Mouse (Mus musculus): ENCODE measurements at regions not wholly inside any gene's neighbourhood (a gene's known extent, or its start where the extent isn't known, plus 50 kb on each side); places are given as distances from the start of the nearest gene placed in this dataset.

DNA sequence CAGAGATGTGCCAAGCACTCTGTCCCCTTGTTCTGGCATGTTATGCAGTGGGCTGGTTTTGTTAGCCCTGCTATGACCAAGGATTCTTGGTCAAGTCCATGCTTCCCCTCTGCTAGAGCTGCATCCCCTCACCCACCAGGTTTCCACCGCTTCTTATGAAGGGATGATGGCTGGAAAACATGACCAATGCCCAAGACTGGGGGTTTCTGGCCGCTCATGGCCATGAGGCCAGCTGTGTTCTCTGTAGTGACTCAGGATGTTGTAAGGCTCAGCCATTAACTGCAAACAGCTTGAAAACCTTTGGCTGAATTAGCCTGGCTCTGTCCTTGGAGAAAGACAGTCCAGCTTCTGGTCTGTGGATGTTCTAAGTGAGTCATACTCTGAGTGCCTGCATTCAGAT, 236.5 kb downstream of the Gm7361 start:
- ATAC-seq (ENCODE audit: low FRiP score, low read depth) = no peak
- no peak overlapping the region for H3K4me3 ChIP-seq
- H3K36me3 ChIP-seq = no peaks in the 10 kb centered on the region
- H3K4me2 ChIP-seq (replicated peaks) = no peak overlapping the region
- WGBS = 90% methylated on average over 2 of the region's 2 CpGs
- H3K27me3 ChIP-seq (replicated peaks) = no peaks in the 10 kb centered on the region
- H3K27ac ChIP-seq = no peak overlapping the region
- H3K9ac ChIP-seq = no peak overlapping the region
- H3K4me1 ChIP-seq = no peaks in the 10 kb centered on the region
- H3K9me3 ChIP-seq = no peaks in the 10 kb centered on the region

DNA sequence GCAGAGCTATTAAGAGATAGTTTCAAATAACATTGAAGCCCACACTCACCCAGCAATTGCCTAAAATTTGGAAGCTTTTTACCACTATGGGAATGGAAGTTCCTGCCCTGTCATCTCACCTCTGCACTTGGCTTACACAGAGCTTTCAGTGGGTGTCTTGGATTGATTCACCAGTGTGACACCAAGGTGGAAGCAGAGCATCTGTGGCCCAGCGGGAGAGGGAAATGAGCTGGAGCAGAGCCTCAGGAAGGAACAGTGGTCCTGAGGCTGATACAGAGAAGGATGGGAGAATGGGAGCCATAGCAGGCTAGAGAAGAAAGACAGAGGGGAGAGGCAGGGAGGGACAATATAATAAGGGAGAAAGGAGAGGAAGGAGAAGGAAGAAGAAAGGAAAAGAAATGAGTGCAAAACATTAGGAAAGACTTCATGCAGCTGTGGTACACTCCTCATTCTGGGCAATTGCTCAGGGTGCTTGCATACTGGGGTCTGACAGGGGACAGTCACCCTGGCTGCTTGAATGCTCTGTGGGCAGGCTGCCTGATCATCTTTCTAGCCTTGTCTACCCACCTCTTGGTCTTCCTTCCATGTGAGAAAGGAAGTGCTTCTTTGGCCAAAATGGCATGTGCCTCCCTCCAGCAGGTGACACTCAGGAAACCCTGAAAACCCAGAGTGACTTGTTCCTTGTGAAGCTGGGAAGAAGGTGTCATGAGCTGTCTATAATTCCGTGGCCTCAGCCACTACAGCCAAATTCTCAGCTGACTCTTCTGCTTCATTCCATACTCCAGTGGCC, 240.3 kb downstream of the Gm7361 start:
- no peaks in the 10 kb centered on the region for H3K36me3 ChIP-seq
- no peak overlapping the region for H3K27ac ChIP-seq
- H3K4me3 ChIP-seq = no peak overlapping the region
- H3K4me2 ChIP-seq (replicated peaks) = no peak overlapping the region
- 78% methylated on average over 2 of the region's 2 CpGs for WGBS
- no peak overlapping the region for H3K9ac ChIP-seq
- ATAC-seq (ENCODE audit: low FRiP score, low read depth) = no peak
- H3K27me3 ChIP-seq (replicated peaks) = no peaks in the 10 kb centered on the region
- H3K9me3 ChIP-seq = no peaks in the 10 kb centered on the region
- no peaks in the 10 kb centered on the region for H3K4me1 ChIP-seq

DNA sequence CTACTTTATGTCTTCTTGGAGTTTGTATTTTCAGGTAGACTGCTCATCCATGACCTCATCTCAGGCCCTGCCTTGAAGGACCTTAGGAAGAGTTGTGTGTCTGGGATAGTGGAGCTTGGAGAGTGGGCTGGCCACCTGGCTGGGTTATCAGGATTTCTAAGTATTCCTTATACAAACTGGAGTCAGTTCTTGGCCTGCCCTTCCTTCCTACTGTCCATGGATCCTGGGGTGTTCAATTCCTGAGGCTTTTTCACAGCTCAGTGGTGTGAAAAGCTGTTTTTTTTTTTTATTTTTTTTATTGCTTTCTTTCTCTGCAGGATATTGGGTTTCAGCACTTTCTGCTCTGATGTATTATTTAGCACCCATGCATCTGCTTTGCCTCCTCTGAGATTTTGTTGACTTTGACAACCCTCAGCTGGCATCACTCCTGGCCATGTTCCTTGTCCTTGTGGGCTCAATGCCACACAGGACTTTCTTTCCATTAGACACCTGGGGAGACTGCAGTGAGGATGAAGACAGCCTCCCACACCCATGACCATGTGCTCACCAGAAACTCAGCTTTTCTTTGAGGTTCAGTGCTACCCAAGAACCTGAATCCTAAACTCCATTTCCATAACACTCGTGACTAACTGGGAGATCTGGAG, 252.2 kb downstream of the Gm7361 start:
- 75% methylated on average over 1 of the region's 1 CpGs for WGBS
- H3K36me3 ChIP-seq = no peaks in the 10 kb centered on the region
- H3K27me3 ChIP-seq (replicated peaks) = no peaks in the 10 kb centered on the region
- no peak overlapping the region for H3K9ac ChIP-seq
- H3K27ac ChIP-seq = no peak overlapping the region
- ATAC-seq (ENCODE audit: low FRiP score, low read depth) = no peak
- H3K4me3 ChIP-seq = no peak overlapping the region
- H3K4me2 ChIP-seq (replicated peaks) = no peak overlapping the region
- H3K9me3 ChIP-seq = no peaks in the 10 kb centered on the region
- H3K4me1 ChIP-seq = no peaks in the 10 kb centered on the region

DNA sequence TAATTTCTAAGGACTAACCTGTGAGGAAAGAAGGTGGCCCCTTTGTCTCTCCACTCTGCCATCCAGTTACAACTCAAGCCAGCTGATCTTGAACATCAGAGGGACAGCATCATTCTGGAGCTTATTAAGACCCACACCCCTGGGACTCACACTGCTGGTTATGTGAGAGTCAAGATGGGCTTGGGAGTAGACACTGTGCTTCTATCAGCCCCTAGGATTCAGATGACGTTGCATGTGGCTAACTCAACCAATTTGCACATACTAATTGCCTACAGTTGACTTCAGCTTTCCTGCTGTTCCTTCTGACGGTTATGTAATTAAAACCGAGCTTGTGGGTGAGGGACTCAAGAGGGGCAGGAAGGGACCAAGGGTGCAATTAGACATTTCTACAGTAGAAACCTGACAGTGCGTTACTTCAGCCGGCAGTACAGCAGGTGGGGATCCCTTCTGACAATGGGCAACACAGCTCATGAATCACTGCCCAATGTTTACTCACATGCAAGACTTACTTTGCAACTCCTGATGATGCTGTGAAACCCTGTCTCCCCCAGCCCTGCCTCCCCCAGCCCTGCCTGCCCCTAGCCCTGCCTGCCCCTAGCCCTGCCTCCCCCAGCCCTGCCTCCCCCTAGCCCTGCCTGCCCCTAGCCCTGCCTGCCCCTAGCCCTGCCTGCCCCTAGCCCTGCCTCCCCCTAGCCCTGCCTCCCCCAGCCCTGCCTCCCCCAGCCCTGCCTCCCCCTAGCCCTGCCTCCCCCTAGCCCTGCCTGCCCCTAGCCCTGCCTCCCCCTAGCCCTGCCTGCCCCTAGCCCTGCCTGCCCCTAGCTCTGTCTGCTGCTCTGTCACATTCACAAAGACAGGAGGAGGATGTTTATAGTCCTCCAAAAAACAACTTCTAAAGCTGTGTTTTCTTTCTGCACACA, 255.8 kb downstream of the Gm7361 start:
- Histone ChIP-seq H3K4me1 (no peaks in the 10 kb centered on the region), H3K4me3 (no peak overlapping the region), H3K4me2 (replicated peaks) (no peak overlapping the region), H3K9me3 (no peaks in the 10 kb centered on the region), H3K27me3 (replicated peaks) (no peaks in the 10 kb centered on the region), H3K27ac (no peak overlapping the region), H3K9ac (no peak overlapping the region), H3K36me3 (no peaks in the 10 kb centered on the region)
- 43% methylated on average over 5 of the region's 5 CpGs for WGBS
- no peak for ATAC-seq (ENCODE audit: low FRiP score, low read depth)

DNA sequence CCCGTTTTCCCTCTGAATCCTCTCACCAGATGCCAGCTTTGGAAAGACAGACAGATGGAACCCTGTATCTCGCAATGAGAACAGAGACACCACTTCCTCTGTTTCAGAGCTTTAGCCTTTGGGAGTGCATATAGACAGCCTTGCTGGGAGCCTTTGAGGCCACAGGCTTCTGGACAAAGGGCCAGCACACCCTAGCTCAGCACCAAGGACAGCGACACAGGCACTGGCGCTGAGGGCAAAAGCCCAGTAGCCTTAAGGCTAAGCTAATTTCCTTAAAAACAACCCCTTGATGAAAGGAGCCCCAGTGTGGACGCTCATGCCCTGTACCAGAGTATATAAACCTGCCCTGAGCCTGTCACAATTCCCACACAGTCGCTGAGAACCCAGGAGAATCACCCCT, 278.1 kb downstream of the Gm7361 start:
- Histone ChIP-seq H3K4me3 (no peak overlapping the region), H3K27me3 (replicated peaks) (no peaks in the 10 kb centered on the region), H3K36me3 (no peaks in the 10 kb centered on the region), H3K27ac (no peak overlapping the region), H3K9me3 (no peaks in the 10 kb centered on the region), H3K4me2 (replicated peaks) (no peak overlapping the region), H3K4me1 (no peaks in the 10 kb centered on the region), H3K9ac (no peak overlapping the region)
- ATAC-seq (ENCODE audit: low FRiP score, low read depth) = no peak
- 35% methylated on average over 6 of the region's 6 CpGs for WGBS

DNA sequence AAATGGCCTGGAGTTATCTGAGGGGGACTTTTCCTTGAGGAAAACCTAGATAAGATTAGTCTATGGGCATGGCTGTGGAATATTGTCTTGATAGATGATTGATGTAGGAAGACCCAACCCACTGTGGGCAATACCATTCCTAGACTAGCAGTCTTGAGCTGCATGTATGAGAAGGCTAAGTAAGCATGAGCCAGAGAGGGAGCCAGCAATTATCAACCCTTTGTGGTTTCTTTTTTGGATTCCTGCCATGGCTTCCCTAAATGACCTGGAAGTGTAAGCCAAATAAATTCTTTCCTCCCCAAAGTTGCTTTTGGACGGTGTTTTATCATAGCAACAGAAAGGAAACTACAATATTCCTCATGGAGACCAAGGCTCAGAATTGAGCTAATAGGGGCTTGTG, 253.7 kb upstream of the Dpp6 start:
- ATAC-seq (ENCODE audit: low FRiP score, low read depth) = no peak
- 90% methylated on average over 1 of the region's 1 CpGs for WGBS
- no peak overlapping the region for H3K4me3 ChIP-seq

DNA sequence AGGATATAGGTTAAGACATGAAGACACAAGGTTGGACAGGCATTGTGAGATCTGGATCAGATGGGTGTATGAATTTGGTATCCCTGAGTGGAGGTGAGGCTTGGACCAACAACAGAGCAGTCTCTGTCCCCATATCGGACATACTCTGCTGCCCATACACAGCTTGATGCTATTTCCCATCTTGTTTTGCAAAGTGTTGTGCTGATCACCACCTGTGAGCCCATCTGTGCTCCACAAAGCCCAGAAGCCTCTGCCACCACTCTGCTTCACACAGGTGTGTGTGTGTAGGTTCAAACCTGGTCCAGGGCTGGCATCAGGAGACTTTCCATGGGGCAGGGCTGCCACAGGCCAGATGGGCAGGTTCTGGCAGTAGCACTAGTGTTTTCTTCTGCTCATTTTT, 252.9 kb upstream of the Dpp6 start:
- H3K4me3 ChIP-seq = no peak overlapping the region
- no peaks in the 10 kb centered on the region for H3K27me3 ChIP-seq (replicated peaks)
- no peak overlapping the region for H3K4me2 ChIP-seq (replicated peaks)
- H3K9me3 ChIP-seq = no peaks in the 10 kb centered on the region
- H3K27ac ChIP-seq = no peak overlapping the region
- H3K36me3 ChIP-seq = no peaks in the 10 kb centered on the region
- no peaks in the 10 kb centered on the region for H3K4me1 ChIP-seq
- 89% methylated on average over 1 of the region's 1 CpGs for WGBS
- ATAC-seq (ENCODE audit: low FRiP score, low read depth) = no peak
- no peak overlapping the region for H3K9ac ChIP-seq

More for the DNA sequence above, 253.7 kb upstream of the Dpp6 start:
- H3K27me3 ChIP-seq (replicated peaks) = no peaks in the 10 kb centered on the region
- H3K4me2 ChIP-seq (replicated peaks) = no peak overlapping the region
- H3K36me3 ChIP-seq = no peaks in the 10 kb centered on the region
- no peak overlapping the region for H3K9ac ChIP-seq
- no peaks in the 10 kb centered on the region for H3K4me1 ChIP-seq
- no peaks in the 10 kb centered on the region for H3K9me3 ChIP-seq
- no peak overlapping the region for H3K27ac ChIP-seq

DNA sequence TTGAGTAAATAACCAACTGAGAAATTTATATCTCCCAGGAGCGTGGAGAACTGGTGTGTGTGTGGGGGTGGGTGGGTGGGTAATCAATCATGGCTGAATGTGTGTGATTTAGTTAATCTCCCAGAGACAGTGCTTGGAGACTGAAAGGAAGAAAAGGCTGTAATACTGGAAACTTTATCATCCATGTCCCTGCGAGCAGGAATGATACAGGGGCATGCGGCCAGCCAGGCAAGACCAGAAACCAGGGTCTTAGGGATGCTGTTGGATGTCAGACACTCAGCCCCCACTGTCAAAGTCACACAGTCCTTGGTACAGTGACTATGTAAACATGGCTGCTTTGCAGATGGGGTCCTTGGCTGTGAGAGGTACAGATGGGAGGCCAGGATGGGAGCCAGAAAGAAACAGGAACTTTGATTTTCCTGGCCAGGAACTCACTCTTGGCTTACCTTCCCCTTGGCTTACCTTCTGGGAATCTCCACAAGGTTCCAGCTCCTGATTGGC, 244.3 kb upstream of the Dpp6 start:
- H3K9me3 ChIP-seq = no peaks in the 10 kb centered on the region
- no peaks in the 10 kb centered on the region for H3K36me3 ChIP-seq
- H3K4me3 ChIP-seq = no peak overlapping the region
- H3K27ac ChIP-seq = no peak overlapping the region
- ATAC-seq (ENCODE audit: low FRiP score, low read depth) = no peak; the same call in 1 of the 2 replicates
- no peak overlapping the region for H3K4me2 ChIP-seq (replicated peaks)
- no peak overlapping the region for H3K9ac ChIP-seq
- H3K4me1 ChIP-seq = no peaks in the 10 kb centered on the region
- no peaks in the 10 kb centered on the region for H3K27me3 ChIP-seq (replicated peaks)
- 56% methylated on average over 3 of the region's 3 CpGs for WGBS

DNA sequence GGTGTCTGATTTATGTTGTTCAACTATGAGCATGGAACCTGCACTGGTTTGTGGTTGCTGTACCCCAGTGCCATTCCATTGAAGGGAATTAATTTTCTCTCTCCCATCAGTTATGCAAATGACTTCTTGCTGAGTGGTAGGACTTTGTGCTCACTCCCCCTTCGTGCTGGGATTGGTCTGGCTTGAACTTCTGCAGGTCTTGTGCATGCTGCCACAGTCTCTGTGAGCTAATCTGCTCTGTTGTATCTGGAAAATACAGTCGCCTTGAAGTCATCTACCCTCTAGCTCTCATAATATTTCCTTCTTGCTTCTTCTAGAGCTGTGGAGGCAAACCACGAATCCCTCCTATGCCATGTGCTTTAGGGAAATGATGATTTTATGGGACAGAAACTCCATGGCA, 243.6 kb upstream of the Dpp6 start:
- H3K36me3 ChIP-seq = no peaks in the 10 kb centered on the region
- H3K4me1 ChIP-seq = no peaks in the 10 kb centered on the region
- H3K9me3 ChIP-seq = no peaks in the 10 kb centered on the region
- H3K27me3 ChIP-seq (replicated peaks) = no peaks in the 10 kb centered on the region
- H3K4me3 ChIP-seq = no peak overlapping the region
- WGBS = 78% methylated on average over 3 of the region's 3 CpGs
- H3K27ac ChIP-seq = no peak overlapping the region
- H3K9ac ChIP-seq = no peak overlapping the region
- ATAC-seq (ENCODE audit: low FRiP score, low read depth) = no peak
- no peak overlapping the region for H3K4me2 ChIP-seq (replicated peaks)

DNA sequence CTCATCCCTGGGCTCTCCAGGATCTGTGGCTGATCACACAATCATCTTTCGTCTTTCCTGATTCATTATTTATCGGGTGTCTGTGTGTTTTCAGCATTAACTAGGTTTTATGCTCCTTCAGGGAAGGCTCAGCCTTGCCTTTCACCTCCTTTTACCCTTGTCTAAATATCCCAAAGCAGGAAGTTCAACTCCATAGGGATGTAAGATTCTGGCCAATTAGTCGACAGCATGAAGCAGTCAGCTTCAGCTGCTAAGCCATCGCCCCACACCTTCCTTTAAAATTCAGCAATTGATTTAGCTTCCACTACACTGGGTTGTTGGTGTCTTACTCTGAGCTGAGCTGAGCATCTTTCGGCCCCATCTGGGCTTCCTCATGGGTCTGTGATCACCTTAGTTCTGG, 230.9 kb upstream of the Dpp6 start:
- Histone ChIP-seq H3K27ac (no peak overlapping the region), H3K36me3 (no peaks in the 10 kb centered on the region), H3K4me1 (no peaks in the 10 kb centered on the region), H3K27me3 (replicated peaks) (no peaks in the 10 kb centered on the region), H3K9me3 (no peaks in the 10 kb centered on the region), H3K9ac (no peak overlapping the region), H3K4me3 (no peak overlapping the region), H3K4me2 (replicated peaks) (no peak overlapping the region)
- WGBS = 85% methylated on average over 5 of the region's 5 CpGs
- no peak for ATAC-seq (ENCODE audit: low FRiP score, low read depth)

DNA sequence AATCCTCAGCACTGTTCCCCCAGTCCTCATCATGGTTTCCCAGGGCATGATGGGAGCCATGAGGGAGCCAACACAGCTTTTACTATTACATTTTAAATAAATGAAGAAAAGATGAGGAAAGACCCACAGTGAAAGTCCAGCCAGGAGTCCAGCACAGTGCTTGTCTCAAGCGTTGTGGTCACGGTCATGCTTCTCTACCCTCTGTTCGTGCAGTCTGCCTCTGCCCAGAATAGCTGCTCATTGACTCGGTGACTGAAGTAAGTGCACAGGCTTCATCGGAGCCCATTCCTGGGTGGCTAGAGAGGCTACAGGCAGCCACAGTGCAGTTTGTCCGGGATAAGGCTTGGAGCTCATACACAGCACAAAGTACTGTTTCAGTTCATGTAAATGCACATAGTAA, 226.1 kb upstream of the Dpp6 start:
- WGBS = 88% methylated on average over 6 of the region's 6 CpGs
- ATAC-seq (ENCODE audit: low FRiP score, low read depth) = no peak

DNA sequence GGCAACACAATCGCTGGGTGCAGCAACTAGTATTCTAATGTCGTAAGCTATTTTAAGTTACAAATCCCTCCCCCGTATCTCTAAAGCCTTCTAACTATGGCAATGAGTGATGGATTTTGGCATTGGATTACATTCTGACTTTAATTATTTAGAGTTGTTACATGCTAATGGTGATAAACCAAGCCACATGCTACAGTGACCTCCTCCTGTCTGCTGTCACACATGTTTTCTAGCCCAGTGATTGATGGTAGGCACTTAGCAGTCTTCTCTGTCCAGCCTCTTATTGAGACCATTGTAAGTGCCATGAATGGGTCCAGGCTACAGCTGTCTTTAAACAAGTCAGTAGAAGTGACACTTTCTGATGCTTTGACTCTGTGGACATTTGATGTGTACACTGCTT, 224.7 kb upstream of the Dpp6 start:
- peak; percentile 85 for ATAC-seq (ENCODE audit: low FRiP score, low read depth)
- no peak overlapping the region for H3K4me3 ChIP-seq
- WGBS = 51% methylated on average over 3 of the region's 3 CpGs
- no peaks in the 10 kb centered on the region for H3K27me3 ChIP-seq (replicated peaks)
- no peak overlapping the region for H3K9ac ChIP-seq
- H3K27ac ChIP-seq = no peak overlapping the region
- no peaks in the 10 kb centered on the region for H3K9me3 ChIP-seq
- peaks cover 9% of the 10 kb centered on the region for H3K4me1 ChIP-seq
- no peaks in the 10 kb centered on the region for H3K36me3 ChIP-seq
- H3K4me2 ChIP-seq (replicated peaks) = no peak overlapping the region

More for the DNA sequence above, 226.1 kb upstream of the Dpp6 start:
- Histone ChIP-seq H3K4me2 (replicated peaks) (no peak overlapping the region), H3K9me3 (no peaks in the 10 kb centered on the region), H3K27me3 (replicated peaks) (no peaks in the 10 kb centered on the region), H3K9ac (no peak overlapping the region), H3K4me1 (peaks cover 9% of the 10 kb centered on the region), H3K4me3 (no peak overlapping the region), H3K36me3 (no peaks in the 10 kb centered on the region), H3K27ac (no peak overlapping the region)

Measured in neural tube, embryonic 12.5 days (tissue).